Mouse (Mus musculus) embryonic fibroblast, embryonic 13.5 days (primary cell): ENCODE data around the gene Gja8.

Source experiments
- CTCF ChIP-seq: IDR thresholded peaks from 2 replicates; pipeline ENCODE4 v1.5.1; 2011; ENCODE audit warnings: mild to moderate bottlenecking, control low read depth, low read length, moderate library complexity, borderline replicate concordance; ENCODE audit not compliant: insufficient read depth
- POLR2A ChIP-seq: IDR thresholded peaks from 2 replicates; pipeline ENCODE4 v1.6.1; 2011; ENCODE audit warnings: low read depth, mild to moderate bottlenecking, control low read depth, low read length, moderate library complexity

GRCm38 (mm10) chr3:96970986-96971385 lies 45.2 kb upstream of the Gja8 start:
- TF ChIP-seq CTCF (no peak), POLR2A (no peak)
